Mouse (Mus musculus) myocyte (in vitro differentiated cells): ENCODE data around the gene Rbck1. TPM values are rescaled to one million over a fixed set of nuclear protein-coding genes. Genes with fewer than 3 reads are reported as not detected.
A peak's percentile ranks its signal among the peaks of the same experiment; 100 is the strongest.

Experiments used
- H3K27me3 ChIP-seq: one replicate; pipeline ENCODE4 v1.6.1; 2011; ENCODE audit not compliant: control insufficient read depth, insufficient read depth, insufficient read length
- H3K36me3 ChIP-seq: one replicate; pipeline ENCODE4 v1.6.1; 2011; ENCODE audit not compliant: control insufficient read depth, insufficient read depth
- H3K4me2 ChIP-seq: one replicate; pipeline ENCODE4 v1.6.1; 2011; ENCODE audit warnings: low read depth, control low read depth
- H3K4me3 ChIP-seq: one replicate; pipeline ENCODE4 v1.5.1; 2011; ENCODE audit warnings: mild to moderate bottlenecking, control low read depth, moderate library complexity
- H3K79me2 ChIP-seq: one replicate; pipeline ENCODE4 v1.6.1; 2011; ENCODE audit not compliant: control insufficient read depth, insufficient read depth
- H3ac ChIP-seq: one replicate; pipeline ENCODE4 v1.6.1; 2011; ENCODE audit not compliant: control insufficient read depth, insufficient read length
- CEBPB ChIP-seq: IDR thresholded peaks from 2 replicates; pipeline ENCODE4 v1.6.1; 2011; ENCODE audit warnings: mild to moderate bottlenecking, moderate library complexity; ENCODE audit not compliant: poor library complexity, insufficient read depth, severe bottlenecking
- E2F4 ChIP-seq: IDR thresholded peaks from one replicate; pipeline ENCODE4 v1.6.1; 2011; ENCODE audit warnings: mild to moderate bottlenecking, control low read depth, moderate library complexity; ENCODE audit not compliant: insufficient read depth
- MAX ChIP-seq: IDR thresholded peaks from one replicate; pipeline ENCODE4 v1.6.1; 2011; ENCODE audit warnings: low read depth, mild to moderate bottlenecking, control low read depth
- MYOD1 ChIP-seq, 3 experiments: IDR thresholded peaks; one replicate each; pipeline ENCODE4 v1.6.1; 2011; ENCODE audit warnings: control low read depth in 2 of 3, low read depth in 2 of 3, mild to moderate bottlenecking in 2 of 3, moderate library complexity in 1 of 3; ENCODE audit not compliant: insufficient read length in 2 of 3, control insufficient read depth in 1 of 3
- MYOG ChIP-seq, 3 experiments: IDR thresholded peaks; one replicate each; pipeline ENCODE4 v1.6.1; 2011; ENCODE audit warnings: control low read depth in 2 of 3, low read depth in 2 of 3, mild to moderate bottlenecking in 2 of 3; ENCODE audit not compliant: insufficient read length in 2 of 3, control insufficient read depth in 1 of 3, insufficient read depth in 1 of 3
- POLR2A ChIP-seq: IDR thresholded peaks from one replicate; pipeline ENCODE4 v1.6.1; 2011; ENCODE audit warnings: low read depth, mild to moderate bottlenecking, control low read depth, moderate library complexity; ENCODE audit not compliant: insufficient read length
- POLR2AphosphoS2 ChIP-seq: IDR thresholded peaks from one replicate; pipeline ENCODE4 v1.6.1; 2011; ENCODE audit warnings: low read depth, control low read depth; ENCODE audit not compliant: insufficient read length
- REST ChIP-seq: IDR thresholded peaks from one replicate; pipeline ENCODE4 v1.6.1; 2011; ENCODE audit warnings: mild to moderate bottlenecking, control low read depth, moderate library complexity; ENCODE audit not compliant: insufficient read depth, insufficient read length
- SRF ChIP-seq: IDR thresholded peaks from one replicate; pipeline ENCODE4 v1.6.1; 2011; ENCODE audit warnings: low read depth; ENCODE audit not compliant: control insufficient read depth, insufficient read length
- TCF12 ChIP-seq: IDR thresholded peaks from one replicate; pipeline ENCODE4 v1.6.1; 2011; ENCODE audit warnings: mild to moderate bottlenecking, control low read depth; ENCODE audit not compliant: poor library complexity, insufficient read depth, severe bottlenecking
- TCF3 ChIP-seq: IDR thresholded peaks from one replicate; pipeline ENCODE4 v1.6.1; 2011; ENCODE audit warnings: low read depth, control low read depth; ENCODE audit not compliant: insufficient read length
- USF1 ChIP-seq: IDR thresholded peaks from one replicate; pipeline ENCODE4 v1.6.1; 2011; ENCODE audit warnings: low read depth, mild to moderate bottlenecking, control low read depth, moderate library complexity
- polyA plus RNA-seq: library from polyadenylated mRNA; unstranded; fragments of >200 nt; fragmentation: generic; extraction: Trizol; gene quantifications from one replicate; pipeline ENCODE4 v1.2.1, GENCODE M21; 2012; ENCODE audit warnings: missing spikeins

Rbck1 gene
- polyA plus RNA-seq, 1 experiment, result 73.3 TPM

- no peak for TF ChIP-seq MYOD1 (IDR thresholded peaks at IDR 0.05; ENCODE audit: control insufficient read depth in 1 of 3, insufficient read length in 2 of 3, low read depth in 2 of 3)
- TF ChIP-seq TCF3, result no peak
- TF ChIP-seq USF1, result no peak
- no peak for TF ChIP-seq POLR2AphosphoS2
- no peak for TF ChIP-seq SRF
- no peak overlapping the region for H3K4me3 ChIP-seq
- peaks cover 28% of the 10 kb centered on the region for H3K79me2 ChIP-seq
- no peak overlapping the region for H3ac ChIP-seq
- H3K4me2 ChIP-seq, result no peak overlapping the region
- H3K36me3 ChIP-seq, result peaks cover 23% of the 10 kb centered on the region
- H3K27me3 ChIP-seq, result no peaks in the 10 kb centered on the region
Measured at GRCm38 (mm10) chr2:152345393-152345792, 12.9 kb upstream of the Rbck1 start.

- no peaks in the 10 kb centered on the region for H3K27me3 ChIP-seq
Measured at GRCm38 (mm10) chr2:152344909-152345308, 12.5 kb upstream of the Rbck1 start.

GRCm38 (mm10) chr2:152344361-152344760 is 11.9 kb upstream of the Rbck1 start:
- Histone ChIP-seq H3K4me2 (peak overlapping the region; percentile 84), H3K4me3 (peak overlapping the region; percentile 84)

More at GRCm38 (mm10) chr2:152344909-152345308, 12.5 kb upstream of the Rbck1 start:
- Histone ChIP-seq H3K36me3 (peaks cover 28% of the 10 kb centered on the region), H3K79me2 (peaks cover 33% of the 10 kb centered on the region), H3K4me2 (peak overlapping the region; percentile 84), H3ac (no peak overlapping the region), H3K4me3 (no peak overlapping the region)
- TF ChIP-seq MAX (no peak), USF1 (no peak), CEBPB (no peak), REST (no peak), TCF12 (no peak), SRF (no peak), POLR2A (no peak), POLR2AphosphoS2 (no peak), TCF3 (no peak), MYOD1 (IDR thresholded peaks at IDR 0.05; ENCODE audit: control insufficient read depth in 1 of 3, insufficient read length in 2 of 3, low read depth in 2 of 3) (no peak)

GRCm38 (mm10) chr2:152343329-152344213 is 11.1 kb upstream of the Rbck1 start, which contains the start of gene Trib3:
Gene Trib3 (minus strand): TSS chr2:152344032.
- no peaks in the 10 kb centered on the region for H3K27me3 ChIP-seq
- H3K36me3 ChIP-seq, result peaks cover 41% of the 10 kb centered on the region
- TF ChIP-seq SRF (no peak), POLR2AphosphoS2 (peak; percentile 99), MYOG (IDR thresholded peaks at IDR 0.05; ENCODE audit: control insufficient read depth in 1 of 3, insufficient read depth in 1 of 3, insufficient read length in 2 of 3, low read depth in 2 of 3) (peak in 1 of 3 experiments; percentile 62), POLR2A (peak; percentile 99), CEBPB (peak; percentile 98)
- H3K79me2 ChIP-seq, result peaks cover 43% of the 10 kb centered on the region
- peak within 1 kb of the TSS; percentile 84 for H3K4me3 ChIP-seq
- H3ac ChIP-seq, result peak within 1 kb of the TSS; percentile 6
- peak within 1 kb of the TSS; percentile 84 for H3K4me2 ChIP-seq

More at GRCm38 (mm10) chr2:152344361-152344760, 11.9 kb upstream of the Rbck1 start:
- TF ChIP-seq POLR2AphosphoS2, result peak; percentile 34
- TF ChIP-seq MYOG (IDR thresholded peaks at IDR 0.05; ENCODE audit: control insufficient read depth in 1 of 3, insufficient read depth in 1 of 3, insufficient read length in 2 of 3, low read depth in 2 of 3), result no peak
- TF ChIP-seq REST, result no peak
- no peak for TF ChIP-seq E2F4
- TF ChIP-seq POLR2A, result peak; percentile 56
- Histone ChIP-seq H3K36me3 (peaks cover 34% of the 10 kb centered on the region), H3K27me3 (no peaks in the 10 kb centered on the region), H3K79me2 (peaks cover 38% of the 10 kb centered on the region), H3ac (peak overlapping the region; percentile 6)

GRCm38 (mm10) chr2:152339631-152340179 is 7.3 kb upstream of the Rbck1 start:
- Histone ChIP-seq H3ac (no peak overlapping the region), H3K4me2 (peak overlapping the region; percentile 84), H3K36me3 (peaks cover 60% of the 10 kb centered on the region), H3K27me3 (no peaks in the 10 kb centered on the region), H3K4me3 (peak overlapping the region; percentile 84), H3K79me2 (peaks cover 51% of the 10 kb centered on the region)
- peak; percentile 63 for TF ChIP-seq POLR2AphosphoS2
- TF ChIP-seq TCF12, result no peak
- TF ChIP-seq POLR2A, result peak; percentile 57
